Mouse (Mus musculus): ENCODE measurements around the gene Tssc4. TPM values are rescaled to one million over a fixed set of nuclear protein-coding genes. Genes with fewer than 3 reads are reported as not detected.

Tssc4 gene
- polyA plus RNA-seq, 1 experiment, result 157 TPM

GRCm38 (mm10) chr7:143025496-143025895 is 43.6 kb upstream of the Tssc4 start:
- TF ChIP-seq CTCF (IDR thresholded peaks at IDR 0.05; ENCODE audit: borderline replicate concordance, control insufficient read depth, extremely low read depth, insufficient read depth, low read length, poor library complexity), result no peak
- TF ChIP-seq POLR2A (IDR thresholded peaks at IDR 0.05; ENCODE audit: control insufficient read depth, extremely low read depth, insufficient read depth, low read length, poor library complexity), result no peak
- Histone ChIP-seq H3K27me3 (ENCODE audit: control insufficient read depth, insufficient read depth, low read length) (no peaks in the 10 kb centered on the region), H3K36me3 (ENCODE audit: control insufficient read depth, insufficient read depth, low read length) (no peaks in the 10 kb centered on the region), H3K4me1 (replicated peaks; ENCODE audit: control insufficient read depth, insufficient read depth, low read length) (no peaks in the 10 kb centered on the region), H3K27ac (ENCODE audit: control insufficient read depth, insufficient read depth, low read length) (no peak overlapping the region), H3K4me3 (ENCODE audit: control insufficient read depth, insufficient read depth, low read length) (no peak overlapping the region)
- DNase-seq, result no peak
- WGBS, result 96% methylated on average over 3 of the region's 3 CpGs

- no peaks in the 10 kb centered on the region for H3K27me3 ChIP-seq (ENCODE audit: control insufficient read depth, insufficient read depth, low read length)
- no peak for TF ChIP-seq POLR2A (IDR thresholded peaks at IDR 0.05; ENCODE audit: control insufficient read depth, extremely low read depth, insufficient read depth, low read length, poor library complexity)
- no peak for TF ChIP-seq CTCF (IDR thresholded peaks at IDR 0.05; ENCODE audit: borderline replicate concordance, control insufficient read depth, extremely low read depth, insufficient read depth, low read length, poor library complexity)
- DNase-seq, result no peak
- WGBS, result 98% methylated on average over 4 of the region's 4 CpGs
- H3K27ac ChIP-seq (ENCODE audit: control insufficient read depth, insufficient read depth, low read length), result no peak overlapping the region
- H3K4me1 ChIP-seq (replicated peaks; ENCODE audit: control insufficient read depth, insufficient read depth, low read length), result no peaks in the 10 kb centered on the region
- no peak overlapping the region for H3K4me3 ChIP-seq (ENCODE audit: control insufficient read depth, insufficient read depth, low read length)
- no peaks in the 10 kb centered on the region for H3K36me3 ChIP-seq (ENCODE audit: control insufficient read depth, insufficient read depth, low read length)
Measured at GRCm38 (mm10) chr7:143027196-143027595, 41.9 kb upstream of the Tssc4 start.

- WGBS, result 95% methylated on average over 1 of the region's 1 CpGs
- H3K27me3 ChIP-seq (ENCODE audit: control insufficient read depth, insufficient read depth, low read length), result no peaks in the 10 kb centered on the region
- no peaks in the 10 kb centered on the region for H3K4me1 ChIP-seq (replicated peaks; ENCODE audit: control insufficient read depth, insufficient read depth, low read length)
- no peak for TF ChIP-seq POLR2A (IDR thresholded peaks at IDR 0.05; ENCODE audit: control insufficient read depth, extremely low read depth, insufficient read depth, low read length, poor library complexity)
- TF ChIP-seq CTCF (IDR thresholded peaks at IDR 0.05; ENCODE audit: borderline replicate concordance, control insufficient read depth, extremely low read depth, insufficient read depth, low read length, poor library complexity), result no peak
- no peaks in the 10 kb centered on the region for H3K36me3 ChIP-seq (ENCODE audit: control insufficient read depth, insufficient read depth, low read length)
- DNase-seq, result no peak
- H3K27ac ChIP-seq (ENCODE audit: control insufficient read depth, insufficient read depth, low read length), result no peak overlapping the region
- H3K4me3 ChIP-seq (ENCODE audit: control insufficient read depth, insufficient read depth, low read length), result no peak overlapping the region
Measured at GRCm38 (mm10) chr7:143031816-143032215, 37.2 kb upstream of the Tssc4 start.

GRCm38 (mm10) chr7:143033581-143033980 is 35.5 kb upstream of the Tssc4 start:
- DNase-seq, result no peak
- TF ChIP-seq CTCF (IDR thresholded peaks at IDR 0.05; ENCODE audit: borderline replicate concordance, control insufficient read depth, extremely low read depth, insufficient read depth, low read length, poor library complexity), result no peak
- no peak for TF ChIP-seq POLR2A (IDR thresholded peaks at IDR 0.05; ENCODE audit: control insufficient read depth, extremely low read depth, insufficient read depth, low read length, poor library complexity)

GRCm38 (mm10) chr7:143034112-143034511 is 34.9 kb upstream of the Tssc4 start:
- TF ChIP-seq POLR2A (IDR thresholded peaks at IDR 0.05; ENCODE audit: control insufficient read depth, extremely low read depth, insufficient read depth, low read length, poor library complexity) (no peak), CTCF (IDR thresholded peaks at IDR 0.05; ENCODE audit: borderline replicate concordance, control insufficient read depth, extremely low read depth, insufficient read depth, low read length, poor library complexity) (no peak)
- H3K36me3 ChIP-seq (ENCODE audit: control insufficient read depth, insufficient read depth, low read length), result no peaks in the 10 kb centered on the region
- 97% methylated on average over 2 of the region's 2 CpGs for WGBS
- H3K4me3 ChIP-seq (ENCODE audit: control insufficient read depth, insufficient read depth, low read length), result no peak overlapping the region
- H3K27ac ChIP-seq (ENCODE audit: control insufficient read depth, insufficient read depth, low read length), result no peak overlapping the region
- H3K27me3 ChIP-seq (ENCODE audit: control insufficient read depth, insufficient read depth, low read length), result no peaks in the 10 kb centered on the region
- H3K4me1 ChIP-seq (replicated peaks; ENCODE audit: control insufficient read depth, insufficient read depth, low read length), result no peaks in the 10 kb centered on the region
- no peak for DNase-seq

More at GRCm38 (mm10) chr7:143033581-143033980, 35.5 kb upstream of the Tssc4 start:
- Histone ChIP-seq H3K4me1 (replicated peaks; ENCODE audit: control insufficient read depth, insufficient read depth, low read length) (no peaks in the 10 kb centered on the region), H3K36me3 (ENCODE audit: control insufficient read depth, insufficient read depth, low read length) (no peaks in the 10 kb centered on the region), H3K4me3 (ENCODE audit: control insufficient read depth, insufficient read depth, low read length) (no peak overlapping the region), H3K27me3 (ENCODE audit: control insufficient read depth, insufficient read depth, low read length) (no peaks in the 10 kb centered on the region), H3K27ac (ENCODE audit: control insufficient read depth, insufficient read depth, low read length) (no peak overlapping the region)
- WGBS, result 95% methylated on average over 4 of the region's 4 CpGs

GRCm38 (mm10) chr7:143034519-143035450 is 34.3 kb upstream of the Tssc4 start:
- Histone ChIP-seq H3K4me1 (replicated peaks; ENCODE audit: control insufficient read depth, insufficient read depth, low read length) (no peaks in the 10 kb centered on the region), H3K27me3 (ENCODE audit: control insufficient read depth, insufficient read depth, low read length) (no peaks in the 10 kb centered on the region), H3K27ac (ENCODE audit: control insufficient read depth, insufficient read depth, low read length) (no peak overlapping the region), H3K36me3 (ENCODE audit: control insufficient read depth, insufficient read depth, low read length) (no peaks in the 10 kb centered on the region), H3K4me3 (ENCODE audit: control insufficient read depth, insufficient read depth, low read length) (no peak overlapping the region)
- DNase-seq, result no peak
- TF ChIP-seq POLR2A (IDR thresholded peaks at IDR 0.05; ENCODE audit: control insufficient read depth, extremely low read depth, insufficient read depth, low read length, poor library complexity), result no peak
- TF ChIP-seq CTCF (IDR thresholded peaks at IDR 0.05; ENCODE audit: borderline replicate concordance, control insufficient read depth, extremely low read depth, insufficient read depth, low read length, poor library complexity), result no peak
- whole genome bisulfite sequencing, result 99% methylated on average over 8 of the region's 8 CpGs
